Mouse (Mus musculus) left cerebral cortex, postnatal 36 days (tissue): ENCODE measurements around the gene Lgr5. TPM values are rescaled to one million over a fixed set of nuclear protein-coding genes. Genes with fewer than 3 reads are reported as not detected.

Experiments used
- DNase-seq, 2 experiments: peaks; one replicate each; pipeline ENCODE4 v3.0.0; 2021 to 2022; ENCODE audit warnings: low spot score in 2 of 2, mixed read lengths in 1 of 2
- intact Hi-C: fragments of 180-260 bp; cut with DNase I; formaldehyde crosslinking; loops from one replicate; pipeline ENCODE4 v1.15.1; 2025
- total RNA-seq, 2 experiments: library from RNA; stranded (reverse); gene quantifications; 2 replicates each; pipeline ENCODE4 v1.2.3; 2021

Lgr5 gene
- total RNA-seq: 1 to 10 TPM; 3.6 to 6.6 TPM

DNA sequence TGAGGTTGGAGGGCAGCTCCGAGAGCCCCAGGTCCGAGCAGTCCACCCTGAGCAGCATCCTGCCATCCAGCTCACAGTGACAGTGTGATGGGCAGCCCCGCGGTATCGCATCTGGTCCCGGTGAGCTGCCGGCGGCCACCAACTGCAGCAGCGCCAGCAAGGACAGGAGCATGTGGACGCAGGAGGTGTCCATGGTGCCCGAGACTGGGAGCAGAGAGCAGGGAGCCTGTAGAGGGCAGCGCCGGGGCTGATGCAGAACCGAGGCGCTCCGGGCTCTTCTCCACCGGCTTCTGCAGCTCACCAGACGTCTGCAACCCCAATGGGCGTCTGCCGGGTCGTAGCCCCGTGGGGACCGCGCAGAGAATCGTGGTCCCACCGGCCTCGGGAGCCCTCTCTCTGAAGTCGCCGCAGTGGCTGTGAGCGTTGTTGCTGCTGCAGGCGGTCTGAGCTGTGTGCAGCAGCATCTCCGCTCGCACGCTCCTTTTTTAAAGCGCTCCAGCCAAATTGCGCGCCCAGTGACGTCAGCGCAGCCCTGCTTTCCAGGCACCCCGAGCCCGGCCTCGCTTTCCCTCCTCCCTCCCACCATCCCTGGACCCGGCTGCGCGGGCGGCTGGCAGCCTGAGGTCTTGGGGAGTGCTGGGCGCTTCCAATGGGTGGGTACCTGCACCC, at the start of gene Lgr5:
TSS of gene Lgr5 (minus strand) at position 480 of the 669 bp plus-strand sequence.
- DNase-seq: peak; percentile 58 to 63
- intact Hi-C loops: loop anchor here (10.0 kb wide), 1 partner anchor 113 kb away; no protein-coding TSS in a partner anchor

DNA sequence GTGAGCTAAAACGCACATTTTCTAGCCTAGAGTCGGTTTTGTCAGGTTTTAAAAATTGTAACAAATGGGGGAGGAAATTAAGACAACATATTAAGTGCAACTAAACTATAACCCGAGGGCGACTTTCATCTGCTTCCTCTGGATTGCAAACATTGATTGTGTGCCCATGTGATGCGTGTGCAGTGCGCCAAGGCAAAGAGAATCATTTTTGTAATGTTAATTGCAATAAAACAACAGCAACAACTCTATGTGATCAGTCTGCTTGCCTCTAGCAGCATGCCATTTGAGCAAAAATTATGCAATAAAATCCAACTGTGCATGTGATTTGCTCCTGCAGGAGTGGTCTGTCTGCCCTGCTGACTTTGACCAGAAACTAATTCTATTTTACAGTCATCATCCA, 39.1 kb upstream of the Lgr5 start:
- no peak for DNase-seq
- intact Hi-C loops: no loop called here

DNA sequence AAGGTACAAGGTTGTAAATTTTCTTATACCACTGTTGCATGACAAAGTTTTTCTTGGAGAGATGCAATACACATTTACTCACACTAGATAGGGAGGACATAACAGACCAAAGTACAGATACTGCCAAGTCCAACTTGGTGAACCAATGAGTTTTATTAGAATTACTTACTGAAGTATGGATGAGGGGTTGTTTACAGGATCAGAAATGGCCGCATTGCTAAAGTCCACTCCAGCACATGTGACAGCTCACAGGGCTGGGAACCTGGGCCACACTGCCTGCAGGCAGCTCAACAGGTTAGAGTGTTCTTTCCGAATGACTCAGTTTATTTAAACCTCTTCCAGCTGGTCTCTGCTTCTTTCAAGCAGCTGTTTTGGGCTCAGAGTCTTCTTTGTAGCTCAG, 37.4 kb upstream of the Lgr5 start:
- no peak for DNase-seq
- intact Hi-C loops: no loop called here

DNA sequence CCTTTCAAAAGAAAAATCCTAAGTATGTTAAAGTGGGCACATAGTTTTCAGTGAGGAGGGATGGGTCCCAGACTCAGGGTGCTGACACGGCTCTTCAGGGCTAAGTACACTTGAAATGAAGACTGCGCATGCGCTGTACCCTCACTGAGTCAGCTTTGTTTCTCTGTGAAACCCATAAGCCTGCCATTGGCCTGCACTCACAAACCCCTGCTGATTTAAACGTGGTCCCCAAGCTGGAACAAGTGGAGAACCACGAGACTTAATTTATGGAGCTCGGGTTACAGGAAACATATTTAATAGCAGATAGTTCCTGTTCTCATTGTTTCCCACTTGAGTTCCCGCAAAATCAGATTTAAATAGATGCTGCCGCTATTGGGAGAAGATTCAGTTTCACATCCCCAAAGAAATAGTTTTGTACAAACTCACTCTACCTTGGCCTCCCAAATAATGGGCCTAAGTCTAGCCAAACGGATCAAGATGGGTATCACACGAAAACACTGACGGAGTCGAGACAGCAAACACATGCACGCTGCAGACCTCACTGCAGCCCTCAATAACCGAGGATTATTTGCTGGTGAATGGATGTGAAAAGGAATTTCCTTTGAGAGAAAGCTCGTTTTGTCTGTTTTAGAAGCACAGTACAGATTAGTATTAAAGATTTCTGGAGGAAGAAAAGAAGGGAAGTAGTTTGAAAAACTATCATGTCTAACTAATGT, 36.5 kb upstream of the Lgr5 start:
- no peak for DNase-seq
- intact Hi-C loops: no loop called here

DNA sequence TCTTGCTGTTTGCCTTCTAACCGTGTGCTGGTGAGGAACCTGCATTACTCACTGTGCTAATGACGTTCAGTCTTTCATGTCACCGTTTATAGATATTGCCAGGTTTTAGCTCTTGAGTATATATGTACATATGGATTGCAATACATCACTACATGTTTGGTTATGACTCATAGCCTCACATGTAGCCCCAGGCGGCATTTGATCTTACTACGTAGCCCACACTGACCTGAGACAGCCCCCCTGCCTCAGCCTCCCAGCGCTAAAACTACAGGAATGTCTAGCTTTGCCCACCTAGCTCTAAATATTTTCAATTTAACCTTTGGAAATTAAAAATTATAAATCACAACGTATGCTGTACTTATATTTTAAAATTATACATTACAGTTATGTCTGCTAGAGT, 35.9 kb upstream of the Lgr5 start:
- intact Hi-C loops: no loop called here
- no peak for DNase-seq

DNA sequence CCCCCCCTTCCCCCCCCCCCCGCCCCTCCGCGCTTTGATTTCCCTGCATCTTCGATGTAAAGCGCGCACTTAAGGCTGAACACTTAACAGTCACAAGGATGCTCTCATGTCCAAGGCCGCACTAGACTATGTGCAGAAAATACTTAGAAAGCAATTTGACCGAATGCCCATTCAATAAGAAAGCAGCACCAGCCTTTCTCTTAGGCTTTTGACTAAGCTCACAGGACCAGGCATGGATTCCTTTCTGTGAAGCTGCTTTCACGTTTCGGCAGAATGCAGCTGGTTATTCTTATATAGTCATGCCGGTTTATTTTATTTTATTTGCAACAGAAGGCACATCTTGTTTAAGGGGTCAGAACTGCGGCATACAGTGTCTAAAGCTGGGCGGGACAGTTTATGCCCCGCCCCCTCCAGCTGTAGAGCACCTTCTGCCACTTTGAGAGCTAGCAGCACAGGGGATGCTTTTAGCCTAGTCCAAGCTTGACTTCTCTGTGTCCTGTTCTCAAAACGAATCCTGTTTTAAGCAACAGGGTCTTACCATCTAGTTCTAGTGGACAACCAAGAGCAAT, 30.8 kb upstream of the Lgr5 start:
- no peak for DNase-seq
- intact Hi-C loops: loop anchor here (5.0 to 10.0 kb wide), 3 partner anchors 184 to 294 kb away; no protein-coding TSS in a partner anchor

DNA sequence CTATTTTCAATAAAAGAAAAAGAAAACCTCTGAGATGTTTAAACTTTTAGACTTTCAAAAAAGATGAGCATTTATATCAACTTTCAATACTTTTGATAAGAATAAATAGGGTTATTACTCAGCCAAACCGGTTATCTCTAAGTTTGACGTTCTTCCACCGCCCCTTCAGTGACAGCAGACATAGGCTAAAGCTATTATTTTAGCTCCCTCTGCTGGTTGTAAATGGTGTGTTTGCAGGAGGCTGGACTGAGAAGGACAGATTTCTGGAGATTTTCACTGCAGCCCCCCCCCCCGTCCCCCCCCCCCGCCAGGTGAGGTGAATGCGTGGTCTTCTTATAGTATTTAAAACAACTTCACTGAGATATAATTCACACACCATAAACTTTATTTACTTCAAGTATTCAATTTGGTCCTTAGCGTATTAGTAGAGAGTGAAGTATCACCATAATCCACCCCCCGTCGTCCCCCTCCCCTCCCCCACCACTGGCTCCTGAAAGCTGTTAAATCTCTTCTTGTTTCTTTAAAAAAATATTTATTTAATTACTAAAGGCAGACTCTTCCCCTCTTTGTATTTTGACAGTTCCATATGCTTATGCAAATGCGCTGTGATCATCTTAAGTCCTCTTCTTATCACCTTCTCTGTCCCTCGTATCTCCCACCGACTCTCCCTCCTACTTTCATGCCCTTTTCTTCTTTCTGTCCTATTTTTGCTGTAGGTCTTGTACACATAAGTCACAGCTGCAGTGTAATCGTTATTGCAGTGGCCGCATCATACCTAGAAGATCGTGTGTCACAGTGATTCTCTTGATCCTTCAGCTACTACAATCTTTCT, 30.1 kb upstream of the Lgr5 start:
- intact Hi-C loops: loop anchor here (5.0 to 10.0 kb wide), 3 partner anchors 183 to 293 kb away; no protein-coding TSS in a partner anchor
- DNase-seq: no peak

DNA sequence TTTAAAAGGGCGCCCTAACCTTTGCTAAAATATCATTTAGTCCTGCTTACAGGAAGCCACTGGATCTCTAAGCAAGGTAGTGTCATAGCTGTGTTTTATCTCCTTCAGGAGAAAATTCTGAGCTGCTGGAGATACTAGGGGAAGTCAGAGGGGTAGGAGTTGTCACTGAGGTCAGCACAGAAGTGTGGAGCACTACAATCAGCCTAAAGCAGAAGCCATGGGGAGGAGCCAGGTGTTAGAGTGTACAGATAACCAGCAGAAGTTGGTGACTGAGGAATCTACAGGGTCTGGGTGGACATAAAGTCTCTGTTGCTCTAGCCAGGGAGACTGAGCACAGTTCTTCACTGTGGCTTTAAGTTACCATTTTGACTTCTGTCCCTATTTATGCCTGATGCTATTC, 8.2 kb upstream of the Lgr5 start:
- no peak for DNase-seq
- intact Hi-C loops: no loop called here

DNA sequence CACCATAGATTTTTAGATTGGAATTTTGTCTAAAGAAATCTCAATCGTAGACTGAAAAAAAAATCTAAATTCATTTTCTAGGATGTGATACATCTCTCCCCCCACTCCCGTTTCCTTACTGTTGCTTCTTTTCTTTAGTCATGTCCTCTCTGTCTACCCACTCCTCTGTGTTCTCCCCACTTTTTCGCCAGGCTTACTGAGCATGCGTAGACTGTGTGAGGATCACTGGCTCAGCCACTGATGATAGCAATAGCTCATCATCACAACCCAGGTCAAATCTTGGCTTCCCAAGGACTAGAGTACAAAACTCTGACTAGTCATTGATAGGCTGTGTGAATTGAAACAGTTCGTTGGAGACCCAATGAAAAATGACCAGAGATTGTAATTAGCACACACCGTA, 6.1 kb upstream of the Lgr5 start:
- no peak for DNase-seq
- intact Hi-C loops: no loop called here

DNA sequence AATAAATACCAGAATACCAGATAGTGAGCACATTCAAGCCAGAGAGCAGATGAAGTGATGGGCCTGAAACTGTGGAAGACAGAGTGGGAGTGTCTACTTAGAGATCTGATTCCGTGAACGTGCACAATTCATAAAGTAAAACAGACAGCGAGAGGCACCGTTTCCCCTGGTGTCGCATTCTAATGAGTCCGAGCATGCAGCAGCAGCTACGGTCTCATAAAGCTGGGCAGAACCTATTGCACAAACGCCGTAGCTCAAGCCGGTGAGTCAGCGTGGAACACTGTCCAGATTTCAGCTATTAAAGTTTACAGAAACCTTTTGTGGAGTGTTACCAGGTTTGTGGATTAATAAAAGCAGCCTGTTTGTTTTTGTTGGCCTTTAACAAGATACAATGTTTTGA, 5.6 kb upstream of the Lgr5 start:
- DNase-seq: no peak
- intact Hi-C loops: no loop called here

DNA sequence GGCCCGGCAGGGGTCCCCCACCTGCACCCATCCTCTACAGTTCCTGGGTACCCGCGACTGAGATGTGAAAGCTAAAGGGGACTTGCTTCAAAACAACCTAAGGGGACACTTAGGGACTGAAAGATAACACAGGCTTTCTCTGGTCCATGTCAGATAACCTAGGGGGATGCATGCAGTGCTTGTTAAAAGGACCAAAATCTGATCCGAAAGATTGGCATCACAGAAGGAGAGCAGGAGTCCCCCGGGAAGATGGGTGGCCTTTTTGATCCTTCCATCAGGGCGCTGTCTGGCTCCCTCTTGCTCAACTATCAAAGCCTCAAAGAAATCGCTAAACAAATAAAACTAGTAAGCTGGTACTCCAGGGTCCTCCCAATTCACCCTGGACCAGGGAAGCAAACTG, 399 bp upstream of the Lgr5 start:
- DNase-seq: no peak
- intact Hi-C loops: loop anchor here (10.0 kb wide), 1 partner anchor 113 kb away; no protein-coding TSS in a partner anchor

DNA sequence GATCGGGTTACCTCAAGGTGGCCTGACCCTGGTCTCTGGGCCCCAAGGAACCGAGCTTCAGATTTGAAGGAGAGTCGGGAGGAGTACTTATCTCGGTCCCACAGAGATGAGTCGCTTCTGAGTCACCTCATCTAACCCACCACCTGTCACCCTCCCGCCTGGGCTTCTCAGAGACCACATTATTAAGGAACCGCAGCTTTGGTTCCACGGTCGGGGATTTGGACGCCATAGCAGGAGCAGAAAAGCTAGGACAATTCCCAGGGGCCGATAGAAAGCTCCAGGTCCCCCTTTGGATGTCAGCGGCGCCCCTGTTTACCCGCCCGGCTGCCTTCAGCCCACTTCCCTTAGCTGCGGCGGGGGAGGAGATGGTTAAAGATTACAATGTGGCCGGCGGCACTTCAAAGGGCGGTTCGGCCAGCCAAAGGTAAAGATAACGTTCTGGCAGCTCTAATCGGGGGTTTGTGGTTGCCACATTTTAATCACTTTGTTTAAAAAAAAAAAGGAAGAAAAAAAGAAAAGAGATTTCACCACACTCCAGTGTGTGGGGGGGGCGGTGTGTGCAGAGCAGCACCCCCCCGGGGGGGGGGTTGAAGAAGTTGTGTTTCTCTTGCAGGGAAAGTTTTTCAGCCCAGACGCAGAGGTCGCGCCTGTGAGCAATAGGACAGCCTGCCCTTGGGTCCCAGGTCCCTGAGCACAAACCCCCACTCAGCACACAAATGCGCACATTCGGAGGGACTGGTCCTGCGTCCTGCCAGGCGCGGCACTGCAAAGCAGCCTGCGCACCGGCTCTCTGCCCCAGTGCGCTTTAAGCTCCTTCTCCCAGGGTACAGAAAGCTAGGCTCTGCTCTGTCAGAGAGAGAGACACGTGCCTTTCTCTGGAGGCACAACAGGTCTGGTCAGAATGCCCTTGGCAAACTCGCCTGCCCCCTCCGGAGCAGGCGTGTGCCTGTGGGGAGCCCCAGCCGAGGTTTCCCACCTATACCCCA, 1.0 kb downstream of the Lgr5 start:
- no peak for DNase-seq
- intact Hi-C loops: loop anchor here (10.0 kb wide), 1 partner anchor 112 kb away; no protein-coding TSS in a partner anchor

DNA sequence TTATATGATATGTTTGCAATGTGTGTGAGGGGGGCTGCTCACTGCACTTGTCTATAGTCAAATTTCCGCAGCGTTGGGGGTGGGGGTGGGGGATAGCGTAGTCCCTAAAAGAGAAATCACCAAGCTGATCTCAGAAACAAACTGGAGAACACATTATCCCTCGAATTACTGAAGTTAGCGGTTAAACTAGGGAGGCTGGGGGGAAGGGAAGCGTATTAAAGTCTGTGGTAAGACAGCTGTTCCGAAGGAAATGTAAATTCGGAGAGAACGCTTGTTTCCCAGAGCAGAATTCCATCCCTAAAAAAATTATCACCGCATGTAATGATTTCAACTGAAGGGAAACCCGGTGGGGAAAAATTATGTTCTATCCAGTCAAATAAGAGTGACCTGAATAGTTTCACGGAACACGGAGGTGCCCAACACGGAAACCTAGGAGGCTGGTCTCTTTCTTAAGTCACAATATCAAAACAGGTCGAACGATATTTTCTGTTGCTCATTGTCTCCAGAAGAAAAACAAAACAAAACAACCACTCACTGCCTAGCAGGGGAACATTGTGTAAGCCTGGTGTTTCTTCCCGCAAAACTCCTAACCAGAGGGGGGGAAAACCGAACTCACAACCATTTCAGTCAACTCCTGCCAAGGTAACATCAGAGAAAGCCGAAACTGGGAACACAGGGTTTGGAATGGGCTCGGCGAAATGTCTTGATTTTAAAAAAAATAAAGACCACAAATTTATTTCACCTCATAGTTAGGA, 1.9 kb downstream of the Lgr5 start:
- no peak for DNase-seq

DNA sequence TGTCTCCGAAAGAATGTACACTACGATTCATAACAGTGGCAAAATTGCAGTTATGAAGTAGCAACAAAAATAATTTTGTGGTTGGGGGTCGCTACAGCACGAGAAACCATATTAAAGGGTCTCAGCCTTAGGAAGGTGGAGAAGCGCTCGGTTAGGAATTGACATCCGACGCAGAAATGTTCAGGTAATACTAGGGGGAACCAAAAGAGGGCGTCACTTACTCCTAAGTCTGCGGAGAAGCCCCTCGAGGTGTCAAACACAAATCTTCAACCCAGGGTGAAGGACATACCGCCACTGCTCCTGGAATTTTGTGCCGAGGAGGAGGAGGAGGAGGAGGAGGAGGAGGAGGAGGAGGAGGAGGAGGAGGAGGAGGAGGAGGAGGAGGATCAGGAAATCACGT, 2.9 kb downstream of the Lgr5 start:
- intact Hi-C loops: loop anchor here (10.0 kb wide), 1 partner anchor 110 kb away; no protein-coding TSS in a partner anchor
- no peak for DNase-seq

More for the DNA sequence above, 1.9 kb downstream of the Lgr5 start:
- intact Hi-C loops: loop anchor here (10.0 kb wide), 1 partner anchor 111 kb away; no protein-coding TSS in a partner anchor

DNA sequence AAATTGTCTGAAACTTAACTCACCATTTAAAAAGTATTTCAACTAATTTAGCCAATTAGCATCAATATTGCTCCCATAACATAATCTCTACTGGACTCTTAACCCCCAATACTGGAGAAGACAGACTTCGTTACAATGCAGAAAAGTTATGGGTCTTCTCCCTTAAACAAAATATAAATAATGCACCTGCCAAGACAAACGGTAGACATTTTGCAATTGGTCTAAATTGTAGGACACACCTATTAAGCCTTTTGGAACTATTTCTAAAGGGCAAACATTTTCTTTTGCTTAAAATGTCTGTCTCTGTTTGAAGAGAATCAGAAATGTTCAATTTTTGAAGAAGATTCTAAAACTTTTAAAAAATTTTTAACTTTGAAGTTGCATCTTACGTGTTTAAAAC, 4.5 kb downstream of the Lgr5 start:
- intact Hi-C loops: loop anchor here (10.0 kb wide), 1 partner anchor 108 kb away; no protein-coding TSS in a partner anchor
- no peak for DNase-seq

DNA sequence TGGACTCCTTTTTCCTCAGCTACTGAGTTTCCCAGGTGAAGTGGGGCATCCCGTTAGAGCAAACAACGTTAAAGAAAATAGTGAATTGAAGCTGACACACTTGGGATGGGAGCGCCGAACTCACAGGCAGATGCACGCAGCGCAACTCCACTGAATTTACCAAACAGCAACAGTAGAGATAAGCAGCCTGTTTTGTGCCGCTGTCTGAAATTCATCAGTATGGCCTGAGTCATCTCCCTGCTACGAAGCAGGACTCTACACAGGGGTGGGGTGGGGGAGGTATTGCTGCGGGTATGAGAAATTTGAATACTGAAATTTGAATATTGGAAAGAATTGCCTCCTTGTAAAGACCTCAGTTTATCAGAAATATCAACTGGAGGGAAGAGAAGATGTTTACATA, 5.6 kb downstream of the Lgr5 start:
- intact Hi-C loops: loop anchor here (10.0 kb wide), 1 partner anchor 107 kb away; no protein-coding TSS in a partner anchor
- DNase-seq: no peak

DNA sequence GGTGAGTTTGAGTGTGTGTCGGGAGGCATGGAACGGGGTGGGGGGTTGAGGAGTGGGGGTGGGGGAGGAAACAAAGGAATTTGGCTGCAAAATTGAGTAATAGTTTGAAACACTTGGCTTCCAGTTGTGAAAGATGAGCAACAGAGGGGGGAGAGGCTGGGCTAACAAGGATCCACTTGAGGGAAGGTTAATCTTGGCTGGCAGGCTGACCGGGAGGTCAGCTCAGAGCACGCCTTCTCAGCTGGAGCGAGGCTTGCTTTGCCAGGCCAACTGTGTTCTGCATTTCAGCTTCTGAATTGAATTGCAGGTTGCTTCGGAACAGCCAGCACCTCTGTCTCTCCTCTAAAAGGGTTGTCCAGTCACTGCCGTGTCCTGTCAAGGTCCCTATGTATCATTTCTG, 8.1 kb downstream of the Lgr5 start:
- no peak for DNase-seq
- intact Hi-C loops: no loop called here

DNA sequence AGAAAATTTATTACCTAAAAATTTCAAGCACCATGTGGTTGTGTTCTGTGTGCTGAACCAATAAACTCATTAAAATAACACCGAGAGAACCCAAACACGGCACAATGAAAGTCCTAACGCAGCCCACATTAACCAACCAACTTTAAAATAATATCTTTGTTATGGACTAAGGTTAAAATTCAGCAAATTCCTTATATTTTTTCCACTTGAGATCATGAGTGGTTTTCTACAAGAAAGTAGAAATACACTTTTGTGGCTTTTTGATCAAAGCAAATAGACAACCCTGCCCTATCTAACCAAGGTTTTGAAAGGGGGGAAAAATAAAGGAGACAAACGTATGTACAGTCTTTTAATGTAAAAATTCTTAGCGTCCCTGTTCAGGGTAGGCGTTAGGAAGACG, 8.5 kb downstream of the Lgr5 start:
- intact Hi-C loops: no loop called here
- no peak for DNase-seq
